In the genomic region with DNA sequence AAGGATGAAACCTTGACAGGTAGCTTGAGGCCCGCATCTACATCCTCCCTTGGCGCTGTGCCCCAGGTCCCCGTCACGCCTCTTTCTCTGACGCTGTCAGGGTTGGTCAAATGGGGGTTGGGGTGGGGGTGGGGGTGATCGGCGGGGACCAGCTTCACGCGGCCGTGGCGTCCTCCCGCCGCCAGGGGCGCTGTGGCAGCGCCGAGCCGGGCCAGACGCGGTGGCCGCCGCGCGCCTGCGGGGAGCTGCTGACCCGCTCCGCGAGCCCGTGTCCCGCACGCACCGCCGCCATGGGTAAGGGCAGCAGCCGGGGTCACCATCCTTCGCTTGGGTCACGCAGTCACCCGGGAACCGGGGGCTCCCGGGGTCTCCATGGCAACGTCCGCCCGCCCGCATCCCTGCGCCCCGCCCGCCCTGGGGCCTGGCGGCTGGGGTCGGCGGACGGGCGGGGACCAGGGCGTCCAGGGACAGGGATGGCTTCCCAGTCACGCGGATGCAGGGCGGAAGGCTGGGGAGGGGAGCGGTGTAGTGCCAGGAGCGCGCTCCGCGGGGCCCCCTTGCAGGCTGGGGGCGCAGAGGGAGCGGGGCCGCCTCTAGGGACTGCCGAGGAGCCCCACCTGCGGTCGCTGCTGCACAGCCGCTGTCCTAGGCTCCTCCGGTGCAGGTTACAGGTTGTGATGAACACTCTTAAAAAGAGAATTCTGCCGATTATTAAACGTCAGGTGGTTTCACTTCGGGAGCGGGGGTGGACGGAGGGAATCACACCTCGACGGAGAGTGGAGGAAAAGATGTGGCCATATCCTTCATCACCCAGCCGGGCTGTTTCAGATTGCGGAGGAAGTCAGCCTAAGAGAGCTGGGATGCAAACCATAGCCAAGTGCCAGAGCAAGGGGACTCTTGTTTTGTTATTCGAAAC, we compare ENCODE assay signal across 1 mouse cellular context.
A peak's percentile ranks its signal among the peaks of the same experiment; 100 is the strongest.
TF ChIP-seq lines count a peak whose summit lies in the region.

Gene Rufy2 (plus strand): TSS at position 185 of the 916 bp plus-strand sequence.

TF ChIP-seq in CH12.LX, 34 proteins besides CTCF, POLR2A, EP300 and RAD21 (continued from another document):
- peak; percentile 76 for TF ChIP-seq UBTF (IDR thresholded peaks at IDR 0.05; ENCODE audit: low read depth, low read length)
- TF ChIP-seq SIN3A (IDR thresholded peaks at IDR 0.05; ENCODE audit: low read length): peak; percentile 78
- TF ChIP-seq MXI1 (IDR thresholded peaks at IDR 0.05; ENCODE audit: low read depth, low read length): no peak; the same call in 1 of the 2 replicates
- TF ChIP-seq NRF1 (IDR thresholded peaks at IDR 0.05; ENCODE audit: low read depth, low read length): peak; percentile 66
- peak; percentile 11; the same call in 1 of the 2 replicates for TF ChIP-seq BHLHE40 (IDR thresholded peaks at IDR 0.05; ENCODE audit: low read depth, low read length)
- peak; percentile 33; the same call in 1 of the 2 replicates for TF ChIP-seq IRF4 (IDR thresholded peaks at IDR 0.05; ENCODE audit: low read depth, low read length)
- TF ChIP-seq TCF12 (IDR thresholded peaks at IDR 0.05; ENCODE audit: low read depth, low read length): peak; percentile 40; the same call in 1 of the 2 replicates
- TF ChIP-seq KAT2A (IDR thresholded peaks at IDR 0.05; ENCODE audit: insufficient replicate concordance, low read length): 0 out of 2 replicates have a peak, but pooled peaks have one; percentile 29
- no peak for TF ChIP-seq ZKSCAN1 (IDR thresholded peaks at IDR 0.05; ENCODE audit: borderline replicate concordance, low read depth, low read length)
- TF ChIP-seq MAZ (IDR thresholded peaks at IDR 0.05; ENCODE audit: low read depth, low read length): no peak; the same call in 1 of the 2 replicates
- TF ChIP-seq USF2 (conservative IDR thresholded peaks at IDR 0.05; ENCODE audit: low read depth, low read length): no peak
TF ChIP-seq in CH12.LX: peak in this region for 10.
